Mouse (Mus musculus) forebrain, embryonic 12.5 days (tissue): ENCODE data around the gene Vdr. TPM values are rescaled to one million over a fixed set of nuclear protein-coding genes. Genes with fewer than 3 reads are reported as not detected.

ENCODE experiments used
- ATAC-seq: fragments of 200-750 bp; cut with Nextera tagmentation; 2 replicates; pipeline ENCODE4 v1.8.0; 2017; ENCODE audit warnings: moderate TSS enrichment; ENCODE audit not compliant: low FRiP score
- H3K27ac ChIP-seq: fragments of 300-500 bp; sonication (generic); 2 replicates; pipeline ENCODE4 v1.5.1; 2016; ENCODE audit warnings: mild to moderate bottlenecking
- H3K27me3 ChIP-seq: fragments of 300-500 bp; sonication (generic); 2 replicates; pipeline ENCODE4 v1.6.1; 2016; ENCODE audit warnings: mild to moderate bottlenecking
- H3K36me3 ChIP-seq: fragments of 300-500 bp; sonication (generic); replicated peaks from 2 replicates; pipeline ENCODE4 v1.6.1; 2016; ENCODE audit warnings: mild to moderate bottlenecking
- H3K4me1 ChIP-seq: fragments of 300-500 bp; sonication (generic); 2 replicates; pipeline ENCODE4 v1.6.1; 2016
- H3K4me2 ChIP-seq: fragments of 300-500 bp; sonication (generic); 2 replicates; pipeline ENCODE4 v1.6.1; 2016; ENCODE audit warnings: mild to moderate bottlenecking, moderate library complexity
- H3K4me3 ChIP-seq: fragments of 300-500 bp; sonication (generic); replicated peaks from 2 replicates; pipeline ENCODE4 v1.5.1; 2016; ENCODE audit warnings: mild to moderate bottlenecking
- H3K9ac ChIP-seq: fragments of 300-500 bp; sonication (generic); 2 replicates; pipeline ENCODE4 v1.6.1; 2016; ENCODE audit warnings: mild to moderate bottlenecking
- H3K9me3 ChIP-seq: fragments of 300-500 bp; sonication (generic); 2 replicates; pipeline ENCODE4 v1.6.1; 2016
- WGBS: fragments of 180-500 bp; shearing (Covaris S2); methylation state at CpG from one replicate; pipeline ENCODE4 v1.1.7; 2016; 5-methylcytosine and 5-hydroxymethylcytosine counted together
- polyA plus RNA-seq: library from polyadenylated mRNA; unstranded; fragments of >200 nt; fragmentation: Nextera tagmentation; extraction: Ambion mirVana; gene quantifications from 2 replicates; pipeline ENCODE4 v1.2.1, GENCODE M21; 2016

Vdr gene
- polyA plus RNA-seq, 1 experiment from 2014 or later: 0.59 TPM

- H3K27ac ChIP-seq: no peak overlapping the region
- no peak overlapping the region for H3K4me3 ChIP-seq
- no peaks in the 10 kb centered on the region for H3K9me3 ChIP-seq
- no peak overlapping the region for H3K9ac ChIP-seq
- H3K4me1 ChIP-seq: peaks cover 15% of the 10 kb centered on the region
- WGBS: 85% methylated on average over 9 of the region's 9 CpGs
- no peaks in the 10 kb centered on the region for H3K36me3 ChIP-seq
- H3K4me2 ChIP-seq: no peak overlapping the region
- ATAC-seq: no peak
- no peaks in the 10 kb centered on the region for H3K27me3 ChIP-seq
These were observed 7.6 kb upstream of the Vdr start for GRCm38 (mm10) chr15:97917994-97918393.

GRCm38 (mm10) chr15:97914331-97914747 is 3.9 kb upstream of the Vdr start:
- no peak for ATAC-seq
- no peak overlapping the region for H3K27ac ChIP-seq
- H3K9ac ChIP-seq: no peak overlapping the region
- 14% methylated on average over 9 of the region's 9 CpGs for WGBS
- peaks cover 15% of the 10 kb centered on the region for H3K4me1 ChIP-seq
- H3K9me3 ChIP-seq: no peaks in the 10 kb centered on the region
- H3K4me2 ChIP-seq: peak overlapping the region; percentile 6; the same call in 1 of the 2 replicates
- H3K4me3 ChIP-seq: no peak overlapping the region
- peaks cover 9% of the 10 kb centered on the region for H3K27me3 ChIP-seq
- H3K36me3 ChIP-seq: no peaks in the 10 kb centered on the region

DNA sequence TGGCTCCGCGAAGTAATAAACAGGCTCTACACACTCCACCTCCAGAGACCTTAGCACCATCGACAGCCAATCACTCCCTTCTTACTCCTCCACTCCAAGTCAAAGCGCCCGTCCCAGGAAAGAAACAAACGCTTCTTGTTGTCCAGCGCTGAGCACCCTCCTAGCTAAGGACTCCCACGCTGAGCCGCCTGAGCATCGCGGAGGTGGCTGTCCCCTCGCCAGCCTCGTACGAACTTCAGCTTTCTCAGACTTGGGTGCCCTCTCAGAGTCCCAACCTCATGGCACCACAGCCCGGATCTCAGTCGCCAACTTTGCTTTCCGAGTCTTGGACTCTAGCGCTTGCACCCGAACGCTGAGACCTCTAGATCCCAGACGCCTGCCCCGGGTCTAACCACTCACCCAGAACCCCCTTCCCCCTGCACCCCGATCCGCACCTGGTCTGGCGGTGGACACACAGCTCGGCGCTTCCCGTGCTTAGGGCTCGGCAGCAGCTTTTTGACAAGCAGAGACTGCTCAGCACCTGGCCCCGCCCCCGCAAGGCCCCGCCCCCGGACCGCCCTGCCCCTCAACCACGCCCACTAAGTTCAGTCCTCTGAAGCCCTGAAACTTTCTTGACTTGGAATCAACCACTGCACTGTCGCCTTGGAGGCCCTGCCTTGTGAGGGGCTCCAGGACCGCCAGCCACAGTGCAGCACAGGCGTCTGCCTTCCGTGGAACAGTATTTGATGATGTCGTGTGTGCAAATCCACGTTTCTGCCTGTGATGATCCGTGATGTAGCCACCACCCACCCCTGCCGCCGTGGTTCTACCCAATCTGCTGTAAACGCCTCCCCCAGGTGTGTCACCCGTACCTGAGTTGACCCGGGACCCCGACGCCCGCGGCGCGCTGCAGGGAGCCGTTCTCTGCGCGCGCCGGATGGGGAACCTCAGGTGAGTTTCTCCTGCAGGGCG is 2.4 kb downstream of the Vdr start:
- peak overlapping the region; percentile 42 for H3K4me3 ChIP-seq
- H3K9me3 ChIP-seq: no peaks in the 10 kb centered on the region
- ATAC-seq: peak; percentile 81
- H3K36me3 ChIP-seq: no peaks in the 10 kb centered on the region
- H3K27me3 ChIP-seq: peaks cover 51% of the 10 kb centered on the region
- H3K4me2 ChIP-seq: peak overlapping the region; percentile 89
- no peak overlapping the region for H3K27ac ChIP-seq
- WGBS: 2% methylated on average over 59 of the region's 59 CpGs
- H3K9ac ChIP-seq: peak overlapping the region; percentile 38
- peaks cover 15% of the 10 kb centered on the region for H3K4me1 ChIP-seq

DNA sequence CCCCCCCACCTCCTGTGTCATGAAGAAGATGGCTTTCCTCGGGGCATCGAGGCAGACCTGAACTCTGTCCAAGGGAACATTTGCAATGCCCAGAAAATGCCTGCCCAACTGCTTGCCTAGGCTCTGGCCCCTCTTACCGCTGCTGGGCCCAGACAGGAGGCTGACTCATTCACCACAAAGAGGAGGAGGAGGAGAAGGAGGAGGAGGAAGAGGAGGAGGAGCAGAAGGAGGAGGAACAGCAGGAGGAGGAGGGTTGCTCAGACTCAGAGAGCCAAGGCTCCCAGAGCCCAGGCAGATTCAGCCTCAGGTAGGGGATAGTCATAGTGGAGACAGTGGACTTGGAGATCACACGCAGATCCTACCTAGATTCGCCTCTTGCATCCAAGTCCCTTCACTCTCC is 3.2 kb downstream of the Vdr start:
- no peak overlapping the region for H3K9ac ChIP-seq
- no peak overlapping the region for H3K4me2 ChIP-seq
- no peak overlapping the region for H3K27ac ChIP-seq

GRCm38 (mm10) chr15:97905281-97905680 is 5.1 kb downstream of the Vdr start:
- no peak for ATAC-seq
- peaks cover 45% of the 10 kb centered on the region for H3K27me3 ChIP-seq
- H3K27ac ChIP-seq: no peak overlapping the region
- H3K36me3 ChIP-seq: no peaks in the 10 kb centered on the region
- H3K4me3 ChIP-seq: no peak overlapping the region
- no peaks in the 10 kb centered on the region for H3K9me3 ChIP-seq
- 70% methylated on average over 6 of the region's 6 CpGs for WGBS
- H3K9ac ChIP-seq: no peak overlapping the region
- H3K4me1 ChIP-seq: peaks cover 15% of the 10 kb centered on the region
- H3K4me2 ChIP-seq: no peak overlapping the region

More for the DNA sequence above, 3.2 kb downstream of the Vdr start:
- H3K27me3 ChIP-seq: peaks cover 51% of the 10 kb centered on the region
- WGBS: 47% methylated on average over 5 of the region's 5 CpGs
- H3K36me3 ChIP-seq: no peaks in the 10 kb centered on the region
- H3K9me3 ChIP-seq: no peaks in the 10 kb centered on the region
- peaks cover 15% of the 10 kb centered on the region for H3K4me1 ChIP-seq
- no peak for ATAC-seq
- H3K4me3 ChIP-seq: no peak overlapping the region

DNA sequence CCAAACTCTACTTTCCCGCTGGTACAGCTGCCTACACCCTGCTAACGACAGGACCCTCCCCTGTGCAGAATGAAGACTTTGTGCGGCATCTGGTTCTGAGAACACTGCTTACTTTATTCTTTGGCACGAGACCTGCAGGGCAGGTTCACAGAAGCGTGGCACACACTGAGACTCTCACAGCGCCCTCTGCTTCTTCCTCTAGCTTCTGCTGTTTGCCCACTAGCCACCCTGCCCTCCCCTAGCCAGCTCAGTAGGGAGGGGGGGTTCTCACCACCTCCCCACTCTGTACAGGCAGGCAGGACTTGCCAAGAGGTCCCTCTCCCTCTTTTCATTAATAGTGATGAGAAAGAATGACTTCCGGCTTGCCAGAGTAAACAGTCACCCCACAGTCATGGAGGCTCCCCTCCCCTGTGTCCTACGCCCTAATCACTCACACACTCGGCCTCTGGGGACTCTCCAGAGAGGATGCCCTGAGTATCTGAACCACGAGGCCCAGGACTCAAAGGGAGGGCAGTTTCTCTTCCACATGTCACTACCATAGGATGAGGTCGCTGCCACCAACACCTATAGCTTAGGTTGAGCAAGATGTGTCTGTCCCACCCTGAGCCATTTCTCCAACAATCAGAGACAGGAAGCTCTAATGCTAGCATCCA is 6.0 kb downstream of the Vdr start:
- Histone ChIP-seq H3K4me1 (peaks cover 18% of the 10 kb centered on the region), H3K9me3 (no peaks in the 10 kb centered on the region), H3K9ac (no peak overlapping the region), H3K36me3 (no peaks in the 10 kb centered on the region), H3K27ac (no peak overlapping the region), H3K27me3 (peaks cover 42% of the 10 kb centered on the region), H3K4me3 (no peak overlapping the region), H3K4me2 (no peak overlapping the region)
- no peak for ATAC-seq
- WGBS: 63% methylated on average over 11 of the region's 11 CpGs

GRCm38 (mm10) chr15:97903261-97904009 is 7.0 kb downstream of the Vdr start:
- Histone ChIP-seq H3K4me1 (peaks cover 15% of the 10 kb centered on the region), H3K36me3 (no peaks in the 10 kb centered on the region), H3K4me2 (no peak overlapping the region), H3K27me3 (peaks cover 32% of the 10 kb centered on the region), H3K27ac (no peak overlapping the region), H3K4me3 (no peak overlapping the region), H3K9me3 (no peaks in the 10 kb centered on the region), H3K9ac (no peak overlapping the region)
- WGBS: 80% methylated on average over 15 of the region's 15 CpGs
- ATAC-seq: no peak

DNA sequence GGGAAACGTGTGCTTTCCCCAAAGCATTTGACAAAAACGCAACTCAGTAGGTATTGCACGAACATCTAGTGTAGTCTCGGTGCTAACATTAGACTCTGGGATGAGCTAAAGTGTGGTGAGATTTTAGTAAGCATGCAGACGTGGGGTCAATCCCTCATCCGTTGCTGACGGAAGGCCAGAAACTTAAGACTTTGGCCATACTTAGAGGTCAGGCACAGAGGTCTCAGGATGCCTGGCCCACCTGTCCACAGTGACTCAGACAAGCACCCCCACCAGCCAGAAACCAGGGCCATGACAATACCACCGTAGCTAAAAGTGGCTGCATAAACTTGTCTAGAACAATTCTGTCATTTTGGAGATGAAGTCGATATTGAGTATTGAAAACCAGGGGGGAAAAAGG is 9.4 kb downstream of the Vdr start:
- H3K27ac ChIP-seq: no peak overlapping the region
- no peak overlapping the region for H3K9ac ChIP-seq
- no peaks in the 10 kb centered on the region for H3K9me3 ChIP-seq
- 0 out of 2 replicates have a peak, but pooled peaks cover 2% of the 10 kb centered on the region for H3K4me1 ChIP-seq
- no peak overlapping the region for H3K4me3 ChIP-seq
- no peak for ATAC-seq
- H3K4me2 ChIP-seq: no peak overlapping the region
- 89% methylated on average over 9 of the region's 9 CpGs for WGBS
- peaks cover 8% of the 10 kb centered on the region; the same call in 1 of the 2 replicates for H3K27me3 ChIP-seq
- H3K36me3 ChIP-seq: no peaks in the 10 kb centered on the region

DNA sequence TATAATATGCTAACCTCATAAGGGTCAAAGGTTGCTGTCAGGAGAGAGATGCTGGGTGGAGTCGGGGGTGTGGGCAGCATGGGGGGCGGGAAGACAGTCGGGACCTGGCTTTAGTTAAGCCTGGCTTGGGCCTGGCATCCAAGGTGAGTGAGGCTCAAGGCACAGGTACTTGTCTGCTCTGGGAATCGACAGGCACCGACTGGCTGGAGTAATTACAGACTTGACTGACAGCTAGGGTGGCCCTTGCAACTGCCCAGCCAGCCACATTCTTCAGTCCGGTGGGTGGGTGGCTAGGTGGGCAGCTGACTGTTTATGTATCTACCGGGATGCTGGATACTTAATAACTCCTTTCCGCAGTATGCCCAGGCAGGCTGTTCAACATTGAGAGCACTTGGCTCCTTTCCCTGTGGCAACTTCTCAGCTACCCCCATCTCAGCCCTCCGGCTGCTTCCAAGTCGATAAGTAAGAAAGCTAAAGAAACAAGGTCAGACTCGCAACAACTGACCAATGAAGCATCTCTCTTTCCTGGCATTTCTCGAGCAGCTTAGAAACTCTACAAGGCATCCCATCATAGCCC is 10.0 kb downstream of the Vdr start:
- no peak overlapping the region for H3K4me2 ChIP-seq
- no peaks in the 10 kb centered on the region for H3K9me3 ChIP-seq
- no peaks in the 10 kb centered on the region for H3K36me3 ChIP-seq
- H3K9ac ChIP-seq: no peak overlapping the region
- 0 out of 2 replicates have a peak, but pooled peaks cover 2% of the 10 kb centered on the region for H3K4me1 ChIP-seq
- no peak for ATAC-seq
- H3K27me3 ChIP-seq: 0 out of 2 replicates have a peak, but pooled peaks cover 2% of the 10 kb centered on the region
- H3K4me3 ChIP-seq: no peak overlapping the region
- 86% methylated on average over 12 of the region's 12 CpGs for WGBS
- no peak overlapping the region for H3K27ac ChIP-seq

GRCm38 (mm10) chr15:97899714-97900113 is 10.7 kb downstream of the Vdr start:
- Histone ChIP-seq H3K27me3 (no peaks in the 10 kb centered on the region), H3K9ac (no peak overlapping the region), H3K9me3 (no peaks in the 10 kb centered on the region), H3K4me1 (0 out of 2 replicates have a peak, but pooled peaks cover 2% of the 10 kb centered on the region), H3K4me2 (no peak overlapping the region), H3K27ac (no peak overlapping the region), H3K36me3 (no peaks in the 10 kb centered on the region), H3K4me3 (no peak overlapping the region)
- no peak for ATAC-seq
- 69% methylated on average over 8 of the region's 8 CpGs for WGBS

- Histone ChIP-seq H3K27me3 (no peaks in the 10 kb centered on the region), H3K9me3 (no peaks in the 10 kb centered on the region), H3K4me2 (no peak overlapping the region), H3K9ac (no peak overlapping the region), H3K36me3 (no peaks in the 10 kb centered on the region), H3K4me3 (no peak overlapping the region), H3K27ac (no peak overlapping the region), H3K4me1 (0 out of 2 replicates have a peak, but pooled peaks cover 2% of the 10 kb centered on the region)
- 82% methylated on average over 5 of the region's 5 CpGs for WGBS
- ATAC-seq: no peak
These were observed 11.6 kb downstream of the Vdr start for GRCm38 (mm10) chr15:97898791-97899190.
